Mouse (Mus musculus) embryonic fibroblast, embryonic 13.5 days (primary cell): ENCODE results near the gene Helz.

Source experiments
- CTCF ChIP-seq: IDR thresholded peaks from 2 replicates; pipeline ENCODE4 v1.5.1; 2011; ENCODE audit warnings: mild to moderate bottlenecking, control low read depth, low read length, moderate library complexity, borderline replicate concordance; ENCODE audit not compliant: insufficient read depth
- POLR2A ChIP-seq: IDR thresholded peaks from 2 replicates; pipeline ENCODE4 v1.6.1; 2011; ENCODE audit warnings: low read depth, mild to moderate bottlenecking, control low read depth, low read length, moderate library complexity

- no peak for TF ChIP-seq CTCF
- no peak for TF ChIP-seq POLR2A
Observed at GRCm38 (mm10) chr11:107731498-107731897, 183.8 kb downstream of the Helz start.
